Mouse (Mus musculus): Measurements from ENCODE around the gene Tceal8.

Gene Tceal8

DNA sequence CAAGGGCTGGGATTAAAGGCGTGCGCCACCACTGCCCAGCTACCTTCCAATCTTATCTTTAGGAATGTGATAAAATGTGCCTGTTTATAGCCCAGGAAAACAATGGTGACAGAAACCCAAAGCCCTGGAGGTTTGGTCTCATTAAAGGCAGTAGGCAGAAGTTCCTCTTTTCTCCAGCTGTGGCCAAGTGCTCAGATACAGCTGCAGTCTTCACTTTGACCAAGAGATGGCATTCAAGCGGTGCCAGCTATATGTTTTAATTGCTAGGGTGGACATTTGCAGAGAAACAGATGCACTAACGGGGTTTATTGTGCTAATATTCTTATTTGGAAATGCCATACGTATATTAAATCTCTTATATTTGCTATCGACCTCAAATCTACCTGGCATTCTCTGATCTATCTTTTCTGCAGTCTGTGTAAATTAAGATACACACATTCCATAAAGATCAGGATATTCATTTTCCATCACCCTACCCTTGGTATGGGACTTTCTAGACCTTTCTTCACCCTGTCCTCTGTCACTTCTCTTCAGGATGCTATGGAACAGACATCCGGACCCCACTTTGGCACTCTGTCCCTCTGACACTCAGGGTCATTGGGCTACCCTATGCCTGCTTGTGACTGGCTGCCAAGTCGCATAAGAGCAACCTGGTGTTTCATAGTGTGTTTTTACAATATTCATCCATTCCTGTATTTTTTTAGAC lies 45.0 kb downstream of the Tceal8 start:
- DNase-seq: peak; percentile 14

Data from retina, postnatal 1 day (tissue).